Mouse (Mus musculus): ENCODE measurements around the gene Hspb6.

Gene Hspb6

GRCm38 (mm10) chr7:30552102-30553020 is at the start of gene Hspb6, which contains the start of gene Proser3:
Gene Hspb6, plus strand, starts transcription at chr7:30552178.
Gene Proser3, minus strand, starts transcription at chr7:30552299.
- DNase-seq (ENCODE audit: low read depth, low spot score): peak; percentile 100

- peak; percentile 23 for DNase-seq (ENCODE audit: low read depth, low spot score)
Measured at GRCm38 (mm10) chr7:30508061-30508460, 43.9 kb upstream of the Hspb6 start.

GRCm38 (mm10) chr7:30515003-30515760 is 36.8 kb upstream of the Hspb6 start:
- DNase-seq (ENCODE audit: low read depth, low spot score): peak; percentile 88

- peak; percentile 47 for DNase-seq (ENCODE audit: low read depth, low spot score)
Measured at GRCm38 (mm10) chr7:30518325-30518724, 33.7 kb upstream of the Hspb6 start.

GRCm38 (mm10) chr7:30520396-30520795 is 31.6 kb upstream of the Hspb6 start:
- DNase-seq (ENCODE audit: low read depth, low spot score): no peak

- no peak for DNase-seq (ENCODE audit: low read depth, low spot score)
Measured at GRCm38 (mm10) chr7:30520856-30521255, 31.1 kb upstream of the Hspb6 start.

GRCm38 (mm10) chr7:30522871-30523270 is 29.1 kb upstream of the Hspb6 start:
- DNase-seq (ENCODE audit: low read depth, low spot score): no peak

GRCm38 (mm10) chr7:30524487-30524886 is 27.5 kb upstream of the Hspb6 start:
- DNase-seq (ENCODE audit: low read depth, low spot score): no peak

- DNase-seq (ENCODE audit: low read depth, low spot score): peak; percentile 29
Measured at GRCm38 (mm10) chr7:30525954-30526353, 26.0 kb upstream of the Hspb6 start.

GRCm38 (mm10) chr7:30526399-30526798 is 25.6 kb upstream of the Hspb6 start:
- no peak for DNase-seq (ENCODE audit: low read depth, low spot score)

GRCm38 (mm10) chr7:30526981-30527380 is 25.0 kb upstream of the Hspb6 start:
- DNase-seq (ENCODE audit: low read depth, low spot score): no peak

- no peak for DNase-seq (ENCODE audit: low read depth, low spot score)
Measured at GRCm38 (mm10) chr7:30531291-30531815, 20.6 kb upstream of the Hspb6 start.

- DNase-seq (ENCODE audit: low read depth, low spot score): no peak
Measured at GRCm38 (mm10) chr7:30532931-30533330, 19.0 kb upstream of the Hspb6 start.

GRCm38 (mm10) chr7:30533941-30534632 is 17.9 kb upstream of the Hspb6 start:
- peak; percentile 16 for DNase-seq (ENCODE audit: low read depth, low spot score)

- peak; percentile 97 for DNase-seq (ENCODE audit: low read depth, low spot score)
Measured at GRCm38 (mm10) chr7:30534633-30535577, 17.1 kb upstream of the Hspb6 start, which contains the start of gene Arhgap33. Gene Arhgap33, minus strand, starts transcription at chr7:30535060.

GRCm38 (mm10) chr7:30540572-30540971 is 11.4 kb upstream of the Hspb6 start:
- no peak for DNase-seq (ENCODE audit: low read depth, low spot score)

GRCm38 (mm10) chr7:30544327-30544726 is 7.7 kb upstream of the Hspb6 start:
- no peak for DNase-seq (ENCODE audit: low read depth, low spot score)

GRCm38 (mm10) chr7:30549880-30550279 is 2.1 kb upstream of the Hspb6 start:
- DNase-seq (ENCODE audit: low read depth, low spot score): no peak

GRCm38 (mm10) chr7:30550603-30551002 is 1.4 kb upstream of the Hspb6 start:
- DNase-seq (ENCODE audit: low read depth, low spot score): no peak

GRCm38 (mm10) chr7:30551445-30552101 is 405 bp upstream of the Hspb6 start:
- DNase-seq (ENCODE audit: low read depth, low spot score): peak; percentile 89

All from R1 (cell line).